Mouse (Mus musculus): ENCODE measurements around the gene Ago4. TPM values are rescaled to one million over a fixed set of nuclear protein-coding genes. Genes with fewer than 3 reads are reported as not detected.

Gene Ago4
- total and polyA plus RNA-seq, 3 experiments, result 0.42 to 1.8 TPM; not detected in 1

DNA sequence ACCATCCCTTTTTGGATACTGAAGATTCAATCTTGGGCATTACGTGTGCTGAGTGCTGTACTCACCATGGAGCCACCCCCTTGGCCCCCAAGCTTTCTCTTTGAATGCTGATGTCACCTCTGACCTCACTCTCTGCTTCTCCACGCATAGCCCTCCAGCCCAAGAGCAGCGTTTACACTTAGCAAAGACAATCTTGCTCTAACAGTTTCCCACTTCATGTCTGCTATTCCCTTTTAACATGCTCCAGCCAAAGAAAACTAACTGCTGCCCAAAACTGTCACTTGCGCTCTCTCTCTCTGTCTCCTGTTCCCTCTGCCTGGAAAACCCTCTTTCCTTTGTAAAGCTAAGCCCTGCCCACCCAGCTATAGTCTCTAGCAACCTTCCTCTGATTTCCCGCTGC lies 37.8 kb downstream of the Ago4 start:
- H3K27ac ChIP-seq (ENCODE audit: control insufficient read depth, low read depth, low read length), result no peak overlapping the region
- no peak overlapping the region for H3K9ac ChIP-seq (ENCODE audit: control insufficient read depth, low read depth, low read length, poor library complexity, severe bottlenecking)
- no peaks in the 10 kb centered on the region for H3K79me2 ChIP-seq (ENCODE audit: control insufficient read depth, insufficient read depth, low read length, poor library complexity)
- H3K4me3 ChIP-seq (ENCODE audit: control insufficient read depth in 1 of 2, insufficient read depth in 1 of 2, low read depth in 2 of 2, low read length in 2 of 2), result no peak overlapping the region
- H3K9me3 ChIP-seq (replicated peaks; ENCODE audit: insufficient read depth, low read length), result no peaks in the 10 kb centered on the region
- H3K36me3 ChIP-seq (ENCODE audit: control insufficient read depth in 1 of 2, insufficient read depth in 2 of 2, low read length in 2 of 2), result peaks cover 0 to 10% of the 10 kb centered on the region in 2 experiments; a peak in 2 of 4 replicates
- DNase-seq (ENCODE audit: low read depth, low spot score), result no peak
- TF ChIP-seq ETS1 (IDR thresholded peaks at IDR 0.05; ENCODE audit: low read depth, low read length) (no peak), ZMIZ1 (IDR thresholded peaks at IDR 0.05; ENCODE audit: low read depth, low read length) (no peak), CTCF (IDR thresholded peaks at IDR 0.05 in 2 of 3, conservative IDR thresholded peaks at IDR 0.05 in 1 of 3; ENCODE audit: control insufficient read depth in 1 of 3, insufficient read depth in 1 of 3, low read depth in 2 of 3, low read length in 3 of 3, poor library complexity in 1 of 3, severe bottlenecking in 1 of 3) (no peak), SIN3A (IDR thresholded peaks at IDR 0.05; ENCODE audit: low read length) (no peak), SMC3 (IDR thresholded peaks at IDR 0.05; ENCODE audit: low read depth, low read length) (no peak), NRF1 (IDR thresholded peaks at IDR 0.05; ENCODE audit: insufficient read depth, low read depth, low read length, poor library complexity, severe bottlenecking) (no peak), KAT2A (conservative IDR thresholded peaks at IDR 0.05; ENCODE audit: low read depth, low read length) (no peak), MXI1 (IDR thresholded peaks at IDR 0.05; ENCODE audit: low read depth, low read length) (no peak)
- no peaks in the 10 kb centered on the region for H3K27me3 ChIP-seq (ENCODE audit: control insufficient read depth in 1 of 2, insufficient read depth in 2 of 2, low read length in 2 of 2)
- H3K4me1 ChIP-seq (ENCODE audit: control insufficient read depth in 1 of 2, insufficient read depth in 2 of 2, low read length in 2 of 2), result peaks cover 0 to 12% of the 10 kb centered on the region in 2 experiments; a peak in 2 of 4 replicates

DNA sequence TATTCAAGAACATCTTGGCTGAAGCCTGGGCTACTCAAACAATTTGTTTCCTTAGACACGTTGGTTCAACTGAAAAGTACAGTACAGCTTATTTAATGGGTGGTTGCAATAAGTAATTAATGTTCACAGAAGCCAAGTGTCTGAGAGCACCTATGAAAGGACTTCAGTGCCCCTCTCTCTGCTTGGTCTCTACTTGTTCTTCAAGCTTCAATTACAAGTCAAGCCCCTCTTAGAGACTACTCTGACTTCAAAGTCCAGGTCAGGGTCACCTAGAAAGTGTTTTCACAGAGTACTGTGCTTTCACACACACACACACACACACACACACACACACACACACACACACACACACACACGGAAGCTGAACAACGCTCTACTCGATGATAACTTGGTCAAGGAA lies 39.9 kb downstream of the Ago4 start:
- no peaks in the 10 kb centered on the region for H3K79me2 ChIP-seq (ENCODE audit: control insufficient read depth, insufficient read depth, low read length, poor library complexity)

DNA sequence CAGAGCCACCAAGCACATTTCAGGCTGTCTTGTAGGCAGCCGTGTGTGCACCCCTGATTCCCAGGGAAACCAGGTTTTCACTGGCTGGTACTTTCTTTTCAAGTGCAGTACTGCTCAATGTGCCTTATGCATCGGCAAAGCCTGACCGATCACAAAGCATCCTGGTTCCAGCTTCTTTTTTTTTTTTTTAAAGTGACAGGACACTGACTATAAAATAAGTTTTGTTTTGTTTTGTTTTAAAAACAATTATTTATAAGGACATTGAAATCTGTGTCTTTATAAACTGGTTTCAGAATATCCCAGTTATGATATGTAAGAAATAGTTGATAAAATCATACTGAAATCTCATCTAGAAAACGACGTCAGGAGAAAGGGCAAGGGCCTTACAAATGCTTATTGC lies 41.3 kb downstream of the Ago4 start:
- Histone ChIP-seq H3K27ac (ENCODE audit: control insufficient read depth, low read depth, low read length) (no peak overlapping the region), H3K27me3 (ENCODE audit: control insufficient read depth in 1 of 2, insufficient read depth in 2 of 2, low read length in 2 of 2) (no peaks in the 10 kb centered on the region), H3K9me3 (replicated peaks; ENCODE audit: insufficient read depth, low read length) (no peaks in the 10 kb centered on the region), H3K4me3 (ENCODE audit: control insufficient read depth in 1 of 2, insufficient read depth in 1 of 2, low read depth in 2 of 2, low read length in 2 of 2) (no peak overlapping the region), H3K79me2 (ENCODE audit: control insufficient read depth, insufficient read depth, low read length, poor library complexity) (no peaks in the 10 kb centered on the region), H3K4me1 (ENCODE audit: control insufficient read depth in 1 of 2, insufficient read depth in 2 of 2, low read length in 2 of 2) (no peaks in the 10 kb centered on the region), H3K36me3 (ENCODE audit: control insufficient read depth in 1 of 2, insufficient read depth in 2 of 2, low read length in 2 of 2) (0 out of 4 replicates have a peak, but pooled peaks cover 0 to 3% of the 10 kb centered on the region in 2 experiments), H3K9ac (ENCODE audit: control insufficient read depth, low read depth, low read length, poor library complexity, severe bottlenecking) (no peak overlapping the region)
- DNase-seq (ENCODE audit: low read depth, low spot score), result no peak
- TF ChIP-seq ZNF384 (IDR thresholded peaks at IDR 0.05; ENCODE audit: low read depth, low read length) (0 out of 2 replicates have a peak, but pooled peaks have one; percentile 32), NELFE (IDR thresholded peaks at IDR 0.05; ENCODE audit: low read depth, low read length) (no peak)

More for the DNA sequence above, 39.9 kb downstream of the Ago4 start:
- no peak for TF ChIP-seq TBP (IDR thresholded peaks at IDR 0.05; ENCODE audit: low read depth, low read length)
- TF ChIP-seq ZMIZ1 (IDR thresholded peaks at IDR 0.05; ENCODE audit: low read depth, low read length), result no peak
- TF ChIP-seq KAT2A (conservative IDR thresholded peaks at IDR 0.05; ENCODE audit: low read depth, low read length), result no peak
- no peak for TF ChIP-seq JUND (IDR thresholded peaks at IDR 0.05; ENCODE audit: low read depth, low read length)
- no peak for TF ChIP-seq TAL1 (IDR thresholded peaks at IDR 0.05; ENCODE audit: low read length)
- TF ChIP-seq CHD1 (IDR thresholded peaks at IDR 0.05; ENCODE audit: low read depth, low read length), result no peak
- no peak for TF ChIP-seq USF2 (IDR thresholded peaks at IDR 0.05; ENCODE audit: borderline replicate concordance in 1 of 2, insufficient read depth in 1 of 2, low read depth in 1 of 2, low read length in 2 of 2)
- no peak for TF ChIP-seq GABPA (IDR thresholded peaks at IDR 0.05; ENCODE audit: low read depth, low read length)
- no peak for TF ChIP-seq E2F4 (IDR thresholded peaks at IDR 0.05; ENCODE audit: borderline replicate concordance, low read depth, low read length)
- no peak for TF ChIP-seq NELFE (IDR thresholded peaks at IDR 0.05; ENCODE audit: low read depth, low read length)
- no peak for TF ChIP-seq POLR2AphosphoS2 (IDR thresholded peaks at IDR 0.05; ENCODE audit: low read length)
- no peak overlapping the region for H3K9ac ChIP-seq (ENCODE audit: control insufficient read depth, low read depth, low read length, poor library complexity, severe bottlenecking)
- H3K4me3 ChIP-seq (ENCODE audit: control insufficient read depth in 1 of 2, insufficient read depth in 1 of 2, low read depth in 2 of 2, low read length in 2 of 2), result no peak overlapping the region
- H3K4me1 ChIP-seq (ENCODE audit: control insufficient read depth in 1 of 2, insufficient read depth in 2 of 2, low read length in 2 of 2), result peaks cover 0 to 4% of the 10 kb centered on the region in 2 experiments; a peak in 1 of 4 replicates
- H3K27me3 ChIP-seq (ENCODE audit: control insufficient read depth in 1 of 2, insufficient read depth in 2 of 2, low read length in 2 of 2), result no peaks in the 10 kb centered on the region
- no peak for DNase-seq (ENCODE audit: low read depth, low spot score)
- no peak overlapping the region for H3K27ac ChIP-seq (ENCODE audit: control insufficient read depth, low read depth, low read length)
- peaks cover 0 to 6% of the 10 kb centered on the region in 2 experiments; a peak in 2 of 4 replicates for H3K36me3 ChIP-seq (ENCODE audit: control insufficient read depth in 1 of 2, insufficient read depth in 2 of 2, low read length in 2 of 2)
- no peaks in the 10 kb centered on the region for H3K9me3 ChIP-seq (replicated peaks; ENCODE audit: insufficient read depth, low read length)
